Mouse (Mus musculus) adrenal gland, adult 10 weeks (tissue): Measurements from ENCODE around the gene Slc25a29. TPM values are rescaled to one million over a fixed set of nuclear protein-coding genes. Genes with fewer than 3 reads are reported as not detected.

Experiments used
- polyA plus RNA-seq: library from polyadenylated mRNA; stranded (reverse); fragments of 350-450 nt; fragmentation: Illumina TruSeq; extraction: RNeasy Lipid Tissue Mini Kit (QIAGEN cat#74804); gene quantifications from one replicate; pipeline ENCODE4 v1.2.3, GENCODE M21; 2014; ENCODE audit warnings: low read depth, low replicate concordance

The Slc25a29 gene
- polyA plus RNA-seq, result 0.87 TPM

DNA sequence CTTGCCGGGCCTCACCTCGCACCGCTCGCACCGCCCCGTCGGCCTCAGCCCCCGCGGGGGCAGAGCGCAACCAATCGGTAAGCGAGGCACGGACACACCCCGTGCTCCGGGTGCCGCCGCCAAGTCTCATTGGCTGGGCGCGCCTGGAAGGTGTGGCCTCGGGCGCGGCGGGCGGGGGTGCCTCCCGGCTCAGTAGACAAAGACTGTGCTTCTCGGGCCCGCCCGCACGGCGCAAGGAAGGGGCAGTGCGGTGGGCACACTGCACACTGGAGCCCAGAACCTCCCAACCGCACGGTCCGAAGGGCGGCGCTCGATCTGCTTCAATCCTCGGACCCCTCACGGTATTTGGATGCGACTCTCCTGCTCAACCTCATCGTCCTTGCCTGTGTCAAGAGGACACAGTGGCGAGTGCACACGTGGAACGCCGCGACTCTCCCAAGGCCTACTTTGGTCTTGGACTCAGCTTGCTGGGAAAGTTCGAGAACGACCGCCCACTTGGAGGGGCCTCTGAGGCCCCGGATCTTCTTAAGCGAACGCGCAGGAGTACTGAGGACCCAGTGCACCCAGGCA is at the start of gene Slc25a29, which contains the start of gene Slc25a47:
Gene Slc25a29 (minus strand): TSS at position 44 of the 570 bp plus-strand sequence.
Gene Slc25a47 (plus strand): TSS at position 207 of the 570 bp plus-strand sequence.

GRCm38 (mm10) chr12:108792546-108793452 is 42.9 kb downstream of the Slc25a29 start, which contains the start of gene Yy1:
Yy1 (plus strand) TSS chr12:108792973.

Other genes starting within 250 kb of the Slc25a29 start
- not detected for gene Degs2, start 133.6 kb downstream of the Slc25a29 start, polyA plus RNA-seq
- gene Yy1, start 42.9 kb downstream of the Slc25a29 start, polyA plus RNA-seq, result 122 TPM
- not detected for gene Slc25a47, start 163 bp upstream of the Slc25a29 start, polyA plus RNA-seq
- gene Wdr25, start 57.7 kb upstream of the Slc25a29 start, polyA plus RNA-seq, result 0.47 TPM
- 12.3 TPM for gene Wars, start 58.3 kb upstream of the Slc25a29 start, polyA plus RNA-seq
- not detected for gene Begain, start 232.3 kb upstream of the Slc25a29 start, polyA plus RNA-seq